Comparison of ENCODE assay signal across 17 mouse cellular contexts in the genomic region with DNA sequence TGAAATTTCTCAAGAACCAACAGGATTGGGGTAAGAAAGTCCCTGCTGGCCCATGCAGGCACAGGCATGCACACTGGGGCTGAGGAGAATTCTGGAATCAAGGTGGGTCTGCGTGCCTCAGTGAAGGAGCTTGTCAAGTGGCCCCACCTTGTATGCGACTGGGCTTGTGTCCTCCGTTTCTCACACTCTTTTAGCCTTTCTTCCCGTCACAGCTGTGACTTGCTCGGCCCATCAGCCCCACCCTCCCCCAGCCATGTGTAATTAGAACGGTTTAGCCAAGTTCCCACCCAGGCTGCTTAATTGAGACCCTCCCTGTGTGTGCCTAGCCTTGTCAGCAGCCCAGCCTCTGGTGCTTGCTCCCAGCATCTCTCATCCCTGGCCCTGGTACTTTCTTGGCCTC. TPM values are rescaled to one million over a fixed set of nuclear protein-coding genes. Genes with fewer than 3 reads are reported as not detected.
DNase-seq lines count a peak whose midpoint lies in the region; ATAC-seq and TF ChIP-seq lines count a peak whose summit lies in the region.
"Had no signal": no experiment of that assay in that cellular context is flagged by ENCODE, and none has a peak within 500 bp of the region (broad histone marks: within the 10 kb centered on the region; RNA-seq: fewer than 3 reads in every experiment).

No protein-coding gene starts in this region.

- H3K27me3 ChIP-seq in forebrain, embryonic 11.5 days (ENCODE audit: control insufficient read depth, insufficient read depth, low read length): no peaks in the 10 kb centered on the region
- no peaks in the 10 kb centered on the region for H3K27me3 ChIP-seq in forebrain, postnatal 0 days (ENCODE audit: insufficient read depth, low read length)
- no peaks in the 10 kb centered on the region for H3K27me3 ChIP-seq in intestine, embryonic 15.5 days (replicated peaks)
- H3K27me3 ChIP-seq: limb, embryonic 13.5 days; midbrain, embryonic 13.5 days had no signal

- no peaks in the 10 kb centered on the region for H3K9me3 ChIP-seq in forebrain, embryonic 11.5 days (ENCODE audit: control insufficient read depth, low read length)
- no peaks in the 10 kb centered on the region for H3K9me3 ChIP-seq in forebrain, postnatal 0 days (ENCODE audit: low read length)
- H3K9me3 ChIP-seq in intestine, embryonic 15.5 days: no peaks in the 10 kb centered on the region
- H3K9me3 ChIP-seq: heart, embryonic 10.5 days; limb, embryonic 13.5 days; midbrain, embryonic 13.5 days had no signal

- H3K36me3 ChIP-seq in forebrain, embryonic 11.5 days (ENCODE audit: control insufficient read depth, insufficient read depth, low read length): no peaks in the 10 kb centered on the region
- H3K36me3 ChIP-seq in forebrain, postnatal 0 days (ENCODE audit: insufficient read depth): no peaks in the 10 kb centered on the region
- H3K36me3 ChIP-seq in intestine, embryonic 15.5 days: no peaks in the 10 kb centered on the region

- ATAC-seq in forebrain, embryonic 11.5 days (replicated peaks; ENCODE audit: low FRiP score): 0 out of 2 replicates have a peak, but pooled peaks have one; percentile 24
- ATAC-seq in forebrain, postnatal 0 days: no peak
- ATAC-seq in intestine, embryonic 15.5 days: no peak
- no peak for ATAC-seq in CD4-positive, CD25-positive, alpha-beta regulatory T cell, adult 4 months
- ATAC-seq: midbrain, embryonic 13.5 days had no signal

- no peak for TF ChIP-seq CTCF in forebrain, postnatal 0 days (IDR thresholded peaks at IDR 0.05; ENCODE audit: low read depth)

- H3K4me1 ChIP-seq in forebrain, embryonic 11.5 days (replicated peaks; ENCODE audit: control insufficient read depth, insufficient read depth, low read length): peaks cover 5% of the 10 kb centered on the region; the same call in 1 of the 2 replicates
- H3K4me1 ChIP-seq in forebrain, postnatal 0 days (ENCODE audit: insufficient read depth): no peaks in the 10 kb centered on the region
- H3K4me1 ChIP-seq in intestine, embryonic 15.5 days (replicated peaks): 0 out of 2 replicates have a peak, but pooled peaks cover 4% of the 10 kb centered on the region

- no peak for DNase-seq in forebrain, embryonic 11.5 days (ENCODE audit: low spot score)
- no peak for DNase-seq in forebrain, postnatal 0 days
- DNase-seq in urinary bladder, adult 18-20 months (ENCODE audit: low spot score in 2 of 2): peak; percentile 38 to 64
- no peak for DNase-seq in urinary bladder, postnatal 10 days (ENCODE audit: low spot score)
- peak; percentile 35 for DNase-seq in lung, postnatal 10 days
- no peak for DNase-seq in ovary, postnatal 10 days (ENCODE audit: low spot score)
- DNase-seq: adrenal gland, postnatal 14 days; cerebellum, postnatal 14 days; gastrocnemius, postnatal 14 days; heart, postnatal 36 days; kidney, postnatal 14 days; lung, embryonic 14.5 days had no signal

- H3K4me3 ChIP-seq in forebrain, embryonic 11.5 days (ENCODE audit: low read depth, low read length): no peak overlapping the region
- no peak overlapping the region for H3K4me3 ChIP-seq in forebrain, postnatal 0 days (ENCODE audit: low read depth, low read length)
- no peak overlapping the region for H3K4me3 ChIP-seq in intestine, embryonic 15.5 days (replicated peaks)
- H3K4me3 ChIP-seq: heart, embryonic 10.5 days; limb, embryonic 13.5 days; midbrain, embryonic 13.5 days had no signal

- H3K9ac ChIP-seq in forebrain, embryonic 11.5 days (ENCODE audit: low read length): no peak overlapping the region
- H3K9ac ChIP-seq in forebrain, postnatal 0 days: no peak overlapping the region
- no peak overlapping the region for H3K9ac ChIP-seq in intestine, embryonic 15.5 days
- H3K9ac ChIP-seq: limb, embryonic 13.5 days; lung, embryonic 14.5 days; midbrain, embryonic 13.5 days had no signal

- no peak overlapping the region for H3K27ac ChIP-seq in forebrain, embryonic 11.5 days (ENCODE audit: low read depth, low read length)
- H3K27ac ChIP-seq in forebrain, postnatal 0 days (ENCODE audit: low read depth, low read length): no peak overlapping the region
- no peak overlapping the region for H3K27ac ChIP-seq in intestine, embryonic 15.5 days
- H3K27ac ChIP-seq: heart, embryonic 10.5 days; limb, embryonic 13.5 days; midbrain, embryonic 13.5 days had no signal

- WGBS in forebrain, embryonic 11.5 days: 36% methylated on average over 6 of the region's 6 CpGs
- WGBS in forebrain, postnatal 0 days: 28% methylated on average over 6 of the region's 6 CpGs
- WGBS in intestine, embryonic 15.5 days: 54% methylated on average over 6 of the region's 6 CpGs

- no peak overlapping the region for H3K4me2 ChIP-seq in forebrain, embryonic 11.5 days (ENCODE audit: low read depth, low read length, severe bottlenecking)
- no peak overlapping the region for H3K4me2 ChIP-seq in forebrain, postnatal 0 days (ENCODE audit: low read depth)
- no peak overlapping the region for H3K4me2 ChIP-seq in intestine, embryonic 15.5 days (replicated peaks)
- H3K4me2 ChIP-seq: limb, embryonic 13.5 days; lung, embryonic 14.5 days; midbrain, embryonic 13.5 days had no signal

RNA-seq across cellular contexts. Expression of gene Ralbp1, which starts 28.5 kb away (rescaled TPM):
- 35.4 and 45.2 TPM in 2 replicates for polyA plus RNA-seq in forebrain, embryonic 11.5 days (2014; fragmentation: Nextera tagmentation; extraction: Ambion mirVana)
- 39.9 and 40.7 TPM in 2 replicates for total RNA-seq in forebrain, postnatal 0 days (2014; rRNA removed)
- polyA plus RNA-seq in forebrain, postnatal 0 days (2015; fragmentation: Nextera tagmentation; extraction: Ambion mirVana): 34.4 and 47.7 TPM in 2 replicates
- polyA plus RNA-seq in intestine, embryonic 15.5 days (2015; fragmentation: Nextera tagmentation; extraction: Ambion mirVana): 64.3 and 74.9 TPM in 2 replicates
- 10 to 100 TPM; 45.5 to 62.2 TPM for polyA plus RNA-seq in CD4-positive, CD25-positive, alpha-beta regulatory T cell, adult 4 months (2017; shearing (Covaris generic))

RNA-seq across cellular contexts. Expression of gene Twsg1, which starts 36.9 kb away (rescaled TPM):
- polyA plus RNA-seq in forebrain, embryonic 11.5 days (2014; fragmentation: Nextera tagmentation; extraction: Ambion mirVana): 107 and 115 TPM in 2 replicates
- total RNA-seq in forebrain, postnatal 0 days (2014; rRNA removed): 42.1 and 50.2 TPM in 2 replicates
- polyA plus RNA-seq in forebrain, postnatal 0 days (2015; fragmentation: Nextera tagmentation; extraction: Ambion mirVana): 38.1 and 46.1 TPM in 2 replicates
- 74.6 and 82.4 TPM in 2 replicates for polyA plus RNA-seq in intestine, embryonic 15.5 days (2015; fragmentation: Nextera tagmentation; extraction: Ambion mirVana)
- 10 to 100 TPM; 27.0 to 31.0 TPM for polyA plus RNA-seq in CD4-positive, CD25-positive, alpha-beta regulatory T cell, adult 4 months (2017; shearing (Covaris generic))

Comparison
In these comparisons a context has a peak if more than half of its experiments do, and no peak if none do; other contexts are left out.
1. DNase-seq: peak in urinary bladder, adult 18-20 months (2 of 2) and lung, postnatal 10 days (single experiment); none in forebrain, embryonic 11.5 days (single experiment), forebrain, postnatal 0 days (single experiment), urinary bladder, postnatal 10 days (single experiment) and ovary, postnatal 10 days (single experiment).